Mouse (Mus musculus) small intestine, adult 2 months (tissue): ENCODE results near the gene Serpinc1.

Experiments used
- CTCF ChIP-seq: fragments of 200-500 bp; IDR thresholded peaks from 2 replicates; pipeline ENCODE4 v1.5.1; 2012; ENCODE audit warnings: low read depth, mild to moderate bottlenecking, control low read depth, inconsistent platforms, low read length, moderate library complexity, mixed read lengths; ENCODE audit not compliant: insufficient replicate concordance, insufficient read length; ENCODE audit errors: extremely low read depth
- POLR2A ChIP-seq: fragments of 200-500 bp; IDR thresholded peaks from 2 replicates; pipeline ENCODE4 v1.6.1; 2012; ENCODE audit warnings: low read depth, mild to moderate bottlenecking, control low read depth, inconsistent platforms, low read length, moderate library complexity

DNA sequence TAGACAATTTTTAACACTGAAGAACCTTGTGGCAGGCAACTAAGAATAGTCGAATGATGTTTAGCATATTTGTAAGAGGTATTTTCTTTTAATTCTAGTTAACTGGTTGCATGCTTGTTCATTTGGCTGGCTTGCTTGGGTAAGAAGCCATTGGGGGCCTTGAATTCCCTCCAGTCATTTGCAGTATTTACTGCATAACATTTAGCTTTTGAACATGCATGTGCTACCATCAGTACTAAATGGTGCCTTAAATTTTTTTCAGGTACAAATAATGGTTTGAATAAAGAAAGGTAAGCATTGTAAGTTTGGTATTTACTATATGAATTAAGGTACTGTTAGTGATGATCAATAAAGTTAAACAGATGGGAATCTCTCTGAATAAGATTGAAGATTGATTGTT, 58.6 kb downstream of the Serpinc1 start:
- TF ChIP-seq POLR2A (no peak), CTCF (no peak)
